ENCODE assay signal across 28 mouse cellular contexts in the genomic region with DNA sequence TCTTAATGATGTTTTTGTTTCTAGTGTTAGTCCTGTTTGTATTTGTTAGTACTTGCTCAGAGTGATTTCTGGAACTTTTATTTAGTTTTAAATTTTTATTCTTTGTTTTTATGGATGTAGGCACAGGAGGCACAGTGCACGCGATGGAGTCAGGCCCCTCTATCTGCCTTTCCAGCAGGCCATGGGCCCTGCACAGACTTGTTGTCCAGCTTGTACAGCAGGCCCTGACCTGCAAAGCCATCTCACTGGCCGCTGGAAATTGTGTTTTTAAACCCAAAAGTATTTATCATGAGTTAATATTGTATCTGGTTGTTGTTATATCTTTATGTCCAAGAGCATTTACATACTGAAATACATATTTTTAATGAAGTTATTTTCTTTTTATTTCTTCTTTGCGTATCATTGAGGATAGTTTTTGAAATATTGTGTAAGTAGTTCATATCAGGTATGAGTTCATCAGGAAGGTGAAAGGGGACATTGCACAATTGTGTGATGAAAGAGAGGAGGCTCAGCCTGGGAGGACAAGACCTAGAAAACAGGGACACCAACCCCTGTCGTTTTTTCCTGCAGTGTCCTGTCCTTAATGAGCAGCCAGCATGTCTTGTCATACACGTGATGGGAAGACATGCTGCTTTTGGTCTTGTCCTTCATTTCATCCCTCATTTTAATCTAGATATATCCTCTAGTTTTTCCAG. TPM values are rescaled to one million over a fixed set of nuclear protein-coding genes. Genes with fewer than 3 reads are reported as not detected.
DNase-seq lines count a peak whose midpoint lies in the region; ATAC-seq and TF ChIP-seq lines count a peak whose summit lies in the region.
"Had no signal": no experiment of that assay in that cellular context is flagged by ENCODE, and none has a peak within 500 bp of the region (broad histone marks: within the 10 kb centered on the region; RNA-seq: fewer than 3 reads in every experiment).

No protein-coding gene starts in this region.

- no peaks in the 10 kb centered on the region for H3K27me3 ChIP-seq in liver, adult 2 months (ENCODE audit: control insufficient read depth, insufficient read depth, low read length)
- H3K27me3 ChIP-seq in liver, embryonic 12.5 days (replicated peaks): no peaks in the 10 kb centered on the region
- no peaks in the 10 kb centered on the region; the same call in 1 of the 2 replicates for H3K27me3 ChIP-seq in midbrain, embryonic 11.5 days (ENCODE audit: control insufficient read depth, insufficient read depth, low read length)
- H3K27me3 ChIP-seq in midbrain, postnatal 0 days (ENCODE audit: insufficient read depth, low read length): no peaks in the 10 kb centered on the region
- H3K27me3 ChIP-seq: CH12.LX; embryonic facial prominence, embryonic 12.5 days; embryonic facial prominence, embryonic 15.5 days; heart, embryonic 13.5 days; hindbrain, embryonic 12.5 days; hindbrain, embryonic 15.5 days; Patski had no signal

- no peak overlapping the region for H3K4me3 ChIP-seq in liver, adult 2 months (ENCODE audit: insufficient read depth, low read depth, low read length)
- H3K4me3 ChIP-seq in liver, embryonic 12.5 days: no peak overlapping the region
- no peak overlapping the region for H3K4me3 ChIP-seq in midbrain, embryonic 11.5 days (ENCODE audit: low read depth, low read length)
- no peak overlapping the region for H3K4me3 ChIP-seq in midbrain, postnatal 0 days (ENCODE audit: low read depth, low read length)
- no peak overlapping the region for H3K4me3 ChIP-seq in bone marrow macrophage, adult 2 months (ENCODE audit: insufficient read depth, low read length)
- H3K4me3 ChIP-seq: embryonic facial prominence, embryonic 12.5 days; embryonic facial prominence, embryonic 15.5 days; heart, adult 2 months; heart, embryonic 10.5 days; heart, embryonic 13.5 days; hindbrain, embryonic 12.5 days; hindbrain, embryonic 15.5 days had no signal

- H3K9me3 ChIP-seq in liver, embryonic 12.5 days (replicated peaks): no peaks in the 10 kb centered on the region
- H3K9me3 ChIP-seq in midbrain, embryonic 11.5 days (ENCODE audit: control insufficient read depth, low read length): no peaks in the 10 kb centered on the region
- H3K9me3 ChIP-seq in midbrain, postnatal 0 days (ENCODE audit: low read length): no peaks in the 10 kb centered on the region
- H3K9me3 ChIP-seq: embryonic facial prominence, embryonic 12.5 days; embryonic facial prominence, embryonic 15.5 days; G1E; heart, embryonic 10.5 days; heart, embryonic 13.5 days; hindbrain, embryonic 12.5 days; hindbrain, embryonic 15.5 days had no signal

- peak; percentile 98 for DNase-seq in liver, adult 2 months (ENCODE audit: extremely low read depth, low read depth, low spot score)
- DNase-seq in midbrain, embryonic 11.5 days (ENCODE audit: low spot score, missing footprints): peak; percentile 21
- DNase-seq in midbrain, postnatal 0 days (ENCODE audit: low spot score): no peak
- no peak for DNase-seq in heart, postnatal 36 days
- DNase-seq in kidney, postnatal 36 days: no peak
- DNase-seq: adrenal gland, postnatal 10 days; adrenal gland, postnatal 36 days; B cell, adult 2 months; cerebellum, adult 11-12 months; cerebellum, adult 9-10 months; cerebellum, postnatal 14 days; forebrain, postnatal 0 days; gastrocnemius, postnatal 25 days; heart, adult 2 months; heart, postnatal 14 days had no signal

- ATAC-seq in liver, embryonic 12.5 days: no peak
- no peak for ATAC-seq in midbrain, embryonic 11.5 days (ENCODE audit: low FRiP score)
- ATAC-seq in midbrain, postnatal 0 days (ENCODE audit: low FRiP score): no peak
- ATAC-seq in megakaryocyte progenitor cell, adult 5-6 weeks (replicated peaks; ENCODE audit: poor library complexity): 0 out of 2 replicates have a peak, but pooled peaks have one; percentile 38
- ATAC-seq: forebrain, embryonic 14.5 days; forebrain, postnatal 0 days; Patski had no signal

- intact Hi-C loops in heart, postnatal 36 days (cut with DNase I): no loop called here

- H3K36me3 ChIP-seq in liver, adult 2 months (ENCODE audit: control insufficient read depth, insufficient read depth, low read length): peaks cover 5% of the 10 kb centered on the region
- H3K36me3 ChIP-seq in liver, embryonic 12.5 days: peaks cover 17% of the 10 kb centered on the region
- H3K36me3 ChIP-seq in midbrain, embryonic 11.5 days (ENCODE audit: control insufficient read depth, insufficient read depth, low read length): no peaks in the 10 kb centered on the region
- 0 out of 2 replicates have a peak, but pooled peaks cover 4% of the 10 kb centered on the region for H3K36me3 ChIP-seq in midbrain, postnatal 0 days (ENCODE audit: insufficient read depth, low read length)
- H3K36me3 ChIP-seq: embryonic facial prominence, embryonic 12.5 days had no signal

- H3K79me2 ChIP-seq in liver, adult 2 months (ENCODE audit: control insufficient read depth, insufficient read depth, low read length): peaks cover 2% of the 10 kb centered on the region; the same call in 1 of the 2 replicates

- TF ChIP-seq CTCF in liver, adult 2 months (IDR thresholded peaks at IDR 0.05; ENCODE audit: low read depth, low read length): no peak
- TF ChIP-seq CTCF in midbrain, postnatal 0 days (IDR thresholded peaks at IDR 0.05): no peak
- TF ChIP-seq CTCF in bone marrow macrophage, adult 2 months (IDR thresholded peaks at IDR 0.05; ENCODE audit: low read depth, low read length): no peak

- TF ChIP-seq POLR2A in liver, adult 2 months (IDR thresholded peaks at IDR 0.05; ENCODE audit: extremely low read depth, insufficient read depth, low read length): no peak
- TF ChIP-seq POLR2A in bone marrow macrophage, adult 2 months (IDR thresholded peaks at IDR 0.05; ENCODE audit: borderline replicate concordance, low read depth, low read length): no peak

- peaks cover 27% of the 10 kb centered on the region for H3K4me1 ChIP-seq in liver, adult 2 months (ENCODE audit: control insufficient read depth, insufficient read depth, low read length)
- peaks cover 31% of the 10 kb centered on the region for H3K4me1 ChIP-seq in liver, embryonic 12.5 days
- H3K4me1 ChIP-seq in midbrain, embryonic 11.5 days (ENCODE audit: control insufficient read depth, insufficient read depth, low read length): no peaks in the 10 kb centered on the region; the same call in 1 of the 2 replicates
- H3K4me1 ChIP-seq in midbrain, postnatal 0 days (ENCODE audit: insufficient read depth, low read length): no peaks in the 10 kb centered on the region
- H3K4me1 ChIP-seq in bone marrow macrophage, adult 2 months (ENCODE audit: control insufficient read depth, insufficient read depth, low read length): peaks cover 17% of the 10 kb centered on the region
- H3K4me1 ChIP-seq: embryonic facial prominence, embryonic 15.5 days had no signal

- WGBS in liver, adult 2 months: 21% methylated on average over 6 of the region's 6 CpGs
- WGBS in liver, embryonic 12.5 days (ENCODE audit: insufficient replicate concordance): 76% methylated on average over 6 of the region's 6 CpGs
- 88% methylated on average over 6 of the region's 6 CpGs for WGBS in midbrain, embryonic 11.5 days
- 84% methylated on average over 6 of the region's 6 CpGs for WGBS in midbrain, postnatal 0 days

- H3K4me2 ChIP-seq in liver, embryonic 12.5 days: no peak overlapping the region
- H3K4me2 ChIP-seq in midbrain, embryonic 11.5 days: no peak overlapping the region
- H3K4me2 ChIP-seq in midbrain, postnatal 0 days (ENCODE audit: low read depth, low read length, poor library complexity, severe bottlenecking): no peak overlapping the region
- H3K4me2 ChIP-seq: embryonic facial prominence, embryonic 12.5 days; embryonic facial prominence, embryonic 15.5 days; heart, embryonic 13.5 days; hindbrain, embryonic 12.5 days; hindbrain, embryonic 15.5 days had no signal

- peak overlapping the region; percentile 96 for H3K27ac ChIP-seq in liver, adult 2 months (replicated peaks; ENCODE audit: insufficient read depth, low read depth, low read length)
- no peak overlapping the region for H3K27ac ChIP-seq in liver, embryonic 12.5 days
- H3K27ac ChIP-seq in midbrain, embryonic 11.5 days (ENCODE audit: low read depth, low read length): no peak overlapping the region
- H3K27ac ChIP-seq in midbrain, postnatal 0 days (ENCODE audit: low read depth, low read length): no peak overlapping the region
- peak overlapping the region; percentile 20 for H3K27ac ChIP-seq in bone marrow macrophage, adult 2 months (ENCODE audit: insufficient read depth, low read depth, low read length)
- H3K27ac ChIP-seq: embryonic facial prominence, embryonic 12.5 days; embryonic facial prominence, embryonic 15.5 days; heart, adult 2 months; heart, embryonic 10.5 days; heart, embryonic 13.5 days; hindbrain, embryonic 12.5 days; hindbrain, embryonic 15.5 days had no signal

- H3K9ac ChIP-seq in liver, adult 2 months (ENCODE audit: low read depth, low read length): no peak overlapping the region
- H3K9ac ChIP-seq in liver, embryonic 12.5 days: no peak overlapping the region
- no peak overlapping the region for H3K9ac ChIP-seq in midbrain, embryonic 11.5 days (ENCODE audit: low read length)
- H3K9ac ChIP-seq in midbrain, postnatal 0 days (replicated peaks; ENCODE audit: low read length, poor library complexity, severe bottlenecking): no peak overlapping the region
- H3K9ac ChIP-seq: embryonic facial prominence, embryonic 12.5 days; embryonic facial prominence, embryonic 15.5 days; forebrain, postnatal 0 days; heart, embryonic 13.5 days; hindbrain, embryonic 12.5 days; hindbrain, embryonic 15.5 days had no signal

RNA-seq across cellular contexts. Expression of a gene that starts 24.0 kb away (rescaled TPM):
- total RNA-seq in liver, adult 2 months (2014; rRNA removed): 19.8 and 23.8 TPM in 2 replicates
- polyA plus RNA-seq in liver, adult 2 months (2012; rRNA removed): 70.7 and 88.9 TPM in 2 replicates
- 81.7 and 82.9 TPM in 2 replicates for polyA plus RNA-seq in liver, embryonic 12.5 days (2016; fragmentation: Nextera tagmentation; extraction: Ambion mirVana)
- polyA plus RNA-seq in midbrain, embryonic 11.5 days (2014; fragmentation: Nextera tagmentation; extraction: Ambion mirVana): 27.2 and 28.6 TPM in 2 replicates
- total RNA-seq in midbrain, postnatal 0 days (2014; rRNA removed): 14.6 and 28.4 TPM in 2 replicates
- 48.4 and 49.4 TPM in 2 replicates for polyA plus RNA-seq in midbrain, postnatal 0 days (2015; fragmentation: Nextera tagmentation; extraction: Ambion mirVana)
- 25.6 and 32.6 TPM in 2 replicates for polyA plus RNA-seq in bone marrow macrophage, adult 2 months (2012; ENCODE audit: insufficient read depth, insufficient read length, missing spikeins)
- 75.9 and 108 TPM in 2 replicates for total RNA-seq in megakaryocyte progenitor cell, adult 5-6 weeks (2015)
- total RNA-seq in megakaryocyte progenitor cell, adult 5-6 weeks (2017): 11.0 and 12.2 TPM in 2 replicates
- 10 to 100 TPM in 1 of 2 experiments, 1 to 10 TPM in 1; 5.6 to 11.0 TPM for total RNA-seq in heart, postnatal 36 days (2021)

Comparison
In these comparisons a context has a peak if more than half of its experiments do, and no peak if none do; other contexts are left out.
1. DNase-seq: peak in liver, adult 2 months (single experiment) and midbrain, embryonic 11.5 days (single experiment); none in midbrain, postnatal 0 days (single experiment), heart, postnatal 36 days (0 of 2) and kidney, postnatal 36 days (0 of 2).
2. H3K27ac ChIP-seq: peak in liver, adult 2 months (single experiment) and bone marrow macrophage, adult 2 months (single experiment); none in liver, embryonic 12.5 days (single experiment), midbrain, embryonic 11.5 days (single experiment) and midbrain, postnatal 0 days (single experiment).